In genomic region chr5:77136684-77137224, GRCm38 (mm10) we compare ENCODE assay signal across 15 mouse cellular contexts. TPM values are rescaled to one million over a fixed set of nuclear protein-coding genes. Genes with fewer than 3 reads are reported as not detected.
DNase-seq lines count a peak whose midpoint lies in the region; ATAC-seq and TF ChIP-seq lines count a peak whose summit lies in the region.
"Had no signal": no experiment of that assay in that cellular context is flagged by ENCODE, and none has a peak within 500 bp of the region (broad histone marks: within the 10 kb centered on the region; RNA-seq: fewer than 3 reads in every experiment).

No protein-coding gene starts in this region.

- no peak for ATAC-seq in heart, embryonic 12.5 days (ENCODE audit: insufficient number of reproducible peaks, low FRiP score)
- ATAC-seq in kidney, postnatal 0 days (replicated peaks; ENCODE audit: low FRiP score, low read depth) = 0 out of 2 replicates have a peak, but pooled peaks have one; percentile 40
- no peak for ATAC-seq in neural tube, embryonic 14.5 days (ENCODE audit: low read depth)
- no peak for ATAC-seq in limb, embryonic 13.5 days (ENCODE audit: low FRiP score, low read depth)
- ATAC-seq in midbrain, embryonic 16.5 days = no peak
- ATAC-seq: CD4-positive, CD25-positive, alpha-beta regulatory T cell, adult 4 months; intestine, embryonic 16.5 days had no signal

- intact Hi-C loops in heart, adult 2 months (cut with DNase I) = no loop called here

- H3K27me3 ChIP-seq in heart, adult 2 months (ENCODE audit: control insufficient read depth, insufficient read depth, low read length) = no peaks in the 10 kb centered on the region
- 0 out of 2 replicates have a peak, but pooled peaks cover 3% of the 10 kb centered on the region for H3K27me3 ChIP-seq in heart, embryonic 12.5 days (replicated peaks)
- no peaks in the 10 kb centered on the region for H3K27me3 ChIP-seq in kidney, postnatal 0 days (ENCODE audit: insufficient read depth, low read length)
- no peaks in the 10 kb centered on the region for H3K27me3 ChIP-seq in neural tube, embryonic 14.5 days (ENCODE audit: control insufficient read depth, insufficient read depth, low read length)
- H3K27me3 ChIP-seq in limb, embryonic 13.5 days = no peaks in the 10 kb centered on the region
- peaks cover 14% of the 10 kb centered on the region for H3K27me3 ChIP-seq in midbrain, embryonic 16.5 days (ENCODE audit: control insufficient read depth, insufficient read depth, low read depth, low read length)

- H3K4me1 ChIP-seq in heart, adult 2 months (ENCODE audit: control insufficient read depth, insufficient read depth, low read length) = peaks cover 7% of the 10 kb centered on the region; the same call in 1 of the 2 replicates
- peaks cover 48% of the 10 kb centered on the region for H3K4me1 ChIP-seq in heart, embryonic 12.5 days (replicated peaks)
- H3K4me1 ChIP-seq in kidney, postnatal 0 days (replicated peaks; ENCODE audit: insufficient read depth, low read length) = 0 out of 2 replicates have a peak, but pooled peaks cover 6% of the 10 kb centered on the region
- peaks cover 11% of the 10 kb centered on the region; the same call in 1 of the 2 replicates for H3K4me1 ChIP-seq in neural tube, embryonic 14.5 days (ENCODE audit: control insufficient read depth, insufficient read depth, low read length)
- H3K4me1 ChIP-seq in limb, embryonic 13.5 days = peaks cover 48% of the 10 kb centered on the region
- H3K4me1 ChIP-seq in midbrain, embryonic 16.5 days (ENCODE audit: control insufficient read depth, insufficient read depth, low read length) = no peaks in the 10 kb centered on the region

- 74% methylated on average over 4 of the region's 4 CpGs for WGBS in heart, adult 2 months
- 65% methylated on average over 4 of the region's 4 CpGs for WGBS in heart, embryonic 12.5 days
- 54% methylated on average over 4 of the region's 4 CpGs for WGBS in kidney, postnatal 0 days
- 69% methylated on average over 4 of the region's 4 CpGs for WGBS in neural tube, embryonic 14.5 days
- WGBS in limb, embryonic 13.5 days = 63% methylated on average over 4 of the region's 4 CpGs
- 54% methylated on average over 4 of the region's 4 CpGs for WGBS in midbrain, embryonic 16.5 days

- H3K79me2 ChIP-seq in heart, adult 2 months (replicated peaks; ENCODE audit: control insufficient read depth, insufficient read depth, low read length) = no peaks in the 10 kb centered on the region

- no peaks in the 10 kb centered on the region for H3K36me3 ChIP-seq in heart, adult 2 months (ENCODE audit: control insufficient read depth, insufficient read depth, low read length)
- H3K36me3 ChIP-seq in heart, embryonic 12.5 days = no peaks in the 10 kb centered on the region
- H3K36me3 ChIP-seq in kidney, postnatal 0 days (ENCODE audit: insufficient read depth, low read length) = no peaks in the 10 kb centered on the region
- no peaks in the 10 kb centered on the region for H3K36me3 ChIP-seq in neural tube, embryonic 14.5 days (ENCODE audit: control insufficient read depth, insufficient read depth, low read length)
- no peaks in the 10 kb centered on the region for H3K36me3 ChIP-seq in limb, embryonic 13.5 days
- no peaks in the 10 kb centered on the region for H3K36me3 ChIP-seq in midbrain, embryonic 16.5 days (ENCODE audit: control insufficient read depth, insufficient read depth, low read length)

- H3K9ac ChIP-seq in heart, adult 2 months (ENCODE audit: low read depth, low read length) = no peak overlapping the region
- H3K9ac ChIP-seq in heart, embryonic 12.5 days = no peak overlapping the region
- no peak overlapping the region for H3K9ac ChIP-seq in kidney, postnatal 0 days (ENCODE audit: low read depth, low read length)
- H3K9ac ChIP-seq in neural tube, embryonic 14.5 days (replicated peaks; ENCODE audit: low read depth, low read length) = no peak overlapping the region
- H3K9ac ChIP-seq in limb, embryonic 13.5 days = no peak overlapping the region
- H3K9ac ChIP-seq in midbrain, embryonic 16.5 days (ENCODE audit: low read depth, low read length) = no peak overlapping the region

- TF ChIP-seq CTCF in heart, adult 2 months (IDR thresholded peaks at IDR 0.05) = no peak
- no peak for TF ChIP-seq CTCF in kidney, postnatal 0 days (IDR thresholded peaks at IDR 0.05; ENCODE audit: low read depth)

- no peak for TF ChIP-seq POLR2A in heart, adult 2 months (IDR thresholded peaks at IDR 0.05; ENCODE audit: insufficient read depth, low read depth, low read length)

- H3K27ac ChIP-seq in heart, adult 2 months = peak overlapping the region; percentile 9; the same call in 1 of the 2 replicates
- no peak overlapping the region for H3K27ac ChIP-seq in heart, embryonic 12.5 days (ENCODE audit: poor library complexity, severe bottlenecking)
- no peak overlapping the region; the same call in 1 of the 2 replicates for H3K27ac ChIP-seq in kidney, postnatal 0 days
- H3K27ac ChIP-seq in neural tube, embryonic 14.5 days (ENCODE audit: low read depth, low read length) = 0 out of 2 replicates have a peak overlapping the region, but pooled peaks have one; percentile 39
- peak overlapping the region; percentile 22; the same call in 1 of the 2 replicates for H3K27ac ChIP-seq in limb, embryonic 13.5 days
- H3K27ac ChIP-seq in midbrain, embryonic 16.5 days (ENCODE audit: low read length) = no peak overlapping the region

- no peaks in the 10 kb centered on the region for H3K9me3 ChIP-seq in heart, embryonic 12.5 days (replicated peaks)
- H3K9me3 ChIP-seq in kidney, postnatal 0 days (replicated peaks; ENCODE audit: low read length) = no peaks in the 10 kb centered on the region
- H3K9me3 ChIP-seq in neural tube, embryonic 14.5 days (ENCODE audit: control insufficient read depth, low read length) = no peaks in the 10 kb centered on the region
- H3K9me3 ChIP-seq in limb, embryonic 13.5 days = no peaks in the 10 kb centered on the region
- H3K9me3 ChIP-seq in midbrain, embryonic 16.5 days (replicated peaks; ENCODE audit: control insufficient read depth, low read length, poor library complexity, severe bottlenecking) = no peaks in the 10 kb centered on the region

- no peak for DNase-seq in heart, adult 2 months
- no peak for DNase-seq in kidney, postnatal 0 days (ENCODE audit: low spot score)
- DNase-seq in kidney, postnatal 14 days = no peak
- no peak for DNase-seq in neural tube, embryonic 10.5 days (ENCODE audit: extremely low spot score, low spot score)
- DNase-seq: adrenal gland, postnatal 25 days; cerebellum, adult 9-10 months; heart, postnatal 36 days; thymus, postnatal 36 days had no signal

- no peak overlapping the region for H3K4me3 ChIP-seq in heart, adult 2 months
- no peak overlapping the region for H3K4me3 ChIP-seq in heart, embryonic 12.5 days
- H3K4me3 ChIP-seq in kidney, postnatal 0 days (replicated peaks; ENCODE audit: low read depth, low read length) = no peak overlapping the region
- no peak overlapping the region for H3K4me3 ChIP-seq in neural tube, embryonic 14.5 days (ENCODE audit: low read depth, low read length)
- H3K4me3 ChIP-seq in limb, embryonic 13.5 days = no peak overlapping the region
- no peak overlapping the region for H3K4me3 ChIP-seq in midbrain, embryonic 16.5 days (ENCODE audit: low read depth, low read length)

- H3K4me2 ChIP-seq in heart, embryonic 12.5 days = no peak overlapping the region
- no peak overlapping the region for H3K4me2 ChIP-seq in kidney, postnatal 0 days (ENCODE audit: low read length)
- no peak overlapping the region for H3K4me2 ChIP-seq in neural tube, embryonic 14.5 days (ENCODE audit: low read depth, low read length)
- no peak overlapping the region for H3K4me2 ChIP-seq in limb, embryonic 13.5 days (replicated peaks)
- H3K4me2 ChIP-seq in midbrain, embryonic 16.5 days (ENCODE audit: low read length) = no peak overlapping the region
- H3K4me2 ChIP-seq: midbrain, embryonic 11.5 days had no signal

- no peak for TF ChIP-seq EP300 in heart, adult 2 months (IDR thresholded peaks at IDR 0.05; ENCODE audit: insufficient read depth, low read depth, low read length)

RNA-seq across cellular contexts. Expression of gene Hopx, which starts 21.8 kb away (rescaled TPM):
- 100 to 1,000 TPM; 367 to 385 TPM for total RNA-seq in heart, adult 2 months (2021)
- polyA plus RNA-seq in heart, adult 2 months (2012; rRNA removed) = 284 and 285 TPM in 2 replicates
- 14.4 and 14.6 TPM in 2 replicates for polyA plus RNA-seq in heart, embryonic 12.5 days (2016; fragmentation: Nextera tagmentation; extraction: Ambion mirVana)
- polyA plus RNA-seq in kidney, postnatal 0 days (2015; fragmentation: Nextera tagmentation; extraction: Ambion mirVana) = 3.6 and 3.9 TPM in 2 replicates
- polyA plus RNA-seq in neural tube, embryonic 14.5 days (2014; fragmentation: Nextera tagmentation; extraction: Ambion mirVana) = 16.2 and 29.3 TPM in 2 replicates
- polyA plus RNA-seq in limb, embryonic 13.5 days (2015; fragmentation: Nextera tagmentation; extraction: Ambion mirVana) = 0.45 and 0.68 TPM in 2 replicates
- 0.78 and 0.88 TPM in 2 replicates for polyA plus RNA-seq in midbrain, embryonic 16.5 days (2015; fragmentation: Nextera tagmentation; extraction: Ambion mirVana)

Comparison
In these comparisons a context has a peak if more than half of its experiments do, and no peak if none do; other contexts are left out.
1. H3K27ac ChIP-seq: peak in heart, adult 2 months (single experiment), neural tube, embryonic 14.5 days (single experiment) and limb, embryonic 13.5 days (single experiment); none in heart, embryonic 12.5 days (single experiment), kidney, postnatal 0 days (single experiment) and midbrain, embryonic 16.5 days (single experiment).